Mouse (Mus musculus): Measurements from ENCODE around the gene Cplx1.

DNA sequence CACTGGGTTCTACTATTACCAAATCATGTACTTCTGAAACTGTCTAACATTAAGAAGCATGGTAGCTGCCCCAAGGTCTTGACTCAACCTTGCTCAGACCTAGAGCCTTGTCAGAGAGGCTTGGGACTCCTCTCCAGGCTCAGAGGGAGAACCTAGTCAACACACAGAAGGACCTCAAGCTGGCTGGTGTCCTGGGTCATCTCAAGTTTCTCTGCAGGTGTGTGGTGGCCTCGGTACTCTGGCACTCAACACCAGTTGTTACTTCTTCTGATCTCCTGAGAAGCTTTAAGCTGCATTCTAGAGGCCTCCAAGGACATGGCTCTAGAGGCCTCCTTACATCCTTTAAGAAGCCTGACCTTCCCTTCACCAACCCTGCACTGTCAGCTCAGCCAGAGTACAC, 4.2 kb upstream of the Cplx1 start:
- TF ChIP-seq POLR2A (IDR thresholded peaks at IDR 0.05; ENCODE audit: control insufficient read depth in 1 of 2, insufficient read depth in 1 of 2, low read depth in 1 of 2, low read length in 2 of 2, poor library complexity in 1 of 2) (no peak), MAFK (IDR thresholded peaks at IDR 0.05; ENCODE audit: borderline replicate concordance, low read depth, low read length) (no peak), GABPA (IDR thresholded peaks at IDR 0.05; ENCODE audit: low read depth, low read length) (no peak), NELFE (IDR thresholded peaks at IDR 0.05; ENCODE audit: low read depth, low read length) (no peak), CTCF (IDR thresholded peaks at IDR 0.05 in 2 of 3, conservative IDR thresholded peaks at IDR 0.05 in 1 of 3; ENCODE audit: control insufficient read depth in 1 of 3, insufficient read depth in 1 of 3, low read depth in 2 of 3, low read length in 3 of 3, poor library complexity in 1 of 3, severe bottlenecking in 1 of 3) (no peak), MAX (IDR thresholded peaks at IDR 0.05; ENCODE audit: low read length) (no peak), ZKSCAN1 (IDR thresholded peaks at IDR 0.05; ENCODE audit: low read depth, low read length) (no peak), RAD21 (IDR thresholded peaks at IDR 0.05; ENCODE audit: low read depth, low read length) (no peak), BHLHE40 (IDR thresholded peaks at IDR 0.05; ENCODE audit: borderline replicate concordance, low read depth, low read length) (no peak), ETS1 (IDR thresholded peaks at IDR 0.05; ENCODE audit: low read depth, low read length) (no peak), USF1 (IDR thresholded peaks at IDR 0.05; ENCODE audit: low read depth, low read length) (no peak), MAZ (IDR thresholded peaks at IDR 0.05; ENCODE audit: low read depth, low read length) (no peak)

Data from MEL (cell line).